9 mouse cellular contexts compared by ENCODE assay signal in genomic region chr4:76403219-76403618, GRCm38 (mm10).
"Had no signal": no experiment of that assay in that cellular context is flagged by ENCODE, and none has a peak within 500 bp of the region (broad histone marks: within the 10 kb centered on the region; RNA-seq: fewer than 3 reads in every experiment).

No protein-coding gene starts in this region.

- DNase-seq: kidney, postnatal 36 days; layer of hippocampus, adult 9-11 months; layer of hippocampus, postnatal 36 days; lung, embryonic 14.5 days; lung, postnatal 14 days; right cerebral cortex, postnatal 14 days; thymus, postnatal 36 days had no signal

- ATAC-seq: liver, embryonic 12.5 days; midbrain, embryonic 15.5 days had no signal
